Mouse (Mus musculus) kidney, adult 11 months (tissue): ENCODE results near the gene Mlana.

Experiments
- DNase-seq: peaks from one replicate; pipeline ENCODE4 v3.0.0; 2022

The Mlana gene

GRCm38 (mm10) chr19:29697245-29697874, at the start of gene Mlana:
TSS of gene Mlana (plus strand) at chr19:29697824.
- no peak for DNase-seq

- no peak for DNase-seq
Measured at GRCm38 (mm10) chr19:29648550-29648914, 49.1 kb upstream of the Mlana start.

GRCm38 (mm10) chr19:29649683-29650082, 47.9 kb upstream of the Mlana start:
- DNase-seq, result no peak

- DNase-seq, result no peak
Measured at GRCm38 (mm10) chr19:29653768-29654265, 43.8 kb upstream of the Mlana start.

- no peak for DNase-seq
Measured at GRCm38 (mm10) chr19:29655148-29655547, 42.5 kb upstream of the Mlana start.

GRCm38 (mm10) chr19:29656029-29656428, 41.6 kb upstream of the Mlana start:
- no peak for DNase-seq

GRCm38 (mm10) chr19:29656620-29657019, 41.0 kb upstream of the Mlana start:
- DNase-seq, result no peak

GRCm38 (mm10) chr19:29657033-29657432, 40.6 kb upstream of the Mlana start:
- no peak for DNase-seq

- no peak for DNase-seq
Measured at GRCm38 (mm10) chr19:29657558-29657957, 40.1 kb upstream of the Mlana start.

- no peak for DNase-seq
Measured at GRCm38 (mm10) chr19:29658836-29659235, 38.8 kb upstream of the Mlana start.

GRCm38 (mm10) chr19:29659705-29660104, 37.9 kb upstream of the Mlana start:
- DNase-seq, result no peak

- no peak for DNase-seq
Measured at GRCm38 (mm10) chr19:29660835-29661764, 36.5 kb upstream of the Mlana start.

- DNase-seq, result no peak
Measured at GRCm38 (mm10) chr19:29661974-29662580, 35.5 kb upstream of the Mlana start.

GRCm38 (mm10) chr19:29663780-29664179, 33.8 kb upstream of the Mlana start:
- peak; percentile 63 for DNase-seq

- DNase-seq, result no peak
Measured at GRCm38 (mm10) chr19:29664934-29665333, 32.7 kb upstream of the Mlana start.

GRCm38 (mm10) chr19:29666164-29666563, 31.5 kb upstream of the Mlana start:
- no peak for DNase-seq

GRCm38 (mm10) chr19:29666965-29667594, 30.5 kb upstream of the Mlana start:
- peak; percentile 59 for DNase-seq

GRCm38 (mm10) chr19:29668135-29668534, 29.5 kb upstream of the Mlana start:
- DNase-seq, result no peak

- no peak for DNase-seq
Measured at GRCm38 (mm10) chr19:29670247-29670646, 27.4 kb upstream of the Mlana start.

- no peak for DNase-seq
Measured at GRCm38 (mm10) chr19:29671160-29671559, 26.5 kb upstream of the Mlana start.

- no peak for DNase-seq
Measured at GRCm38 (mm10) chr19:29672660-29673059, 25.0 kb upstream of the Mlana start.

GRCm38 (mm10) chr19:29674946-29675345, 22.7 kb upstream of the Mlana start:
- no peak for DNase-seq

- no peak for DNase-seq
Measured at GRCm38 (mm10) chr19:29675562-29676078, 22.0 kb upstream of the Mlana start.
